Mouse (Mus musculus): Measurements from ENCODE around the gene 1190007I07Rik.

DNA sequence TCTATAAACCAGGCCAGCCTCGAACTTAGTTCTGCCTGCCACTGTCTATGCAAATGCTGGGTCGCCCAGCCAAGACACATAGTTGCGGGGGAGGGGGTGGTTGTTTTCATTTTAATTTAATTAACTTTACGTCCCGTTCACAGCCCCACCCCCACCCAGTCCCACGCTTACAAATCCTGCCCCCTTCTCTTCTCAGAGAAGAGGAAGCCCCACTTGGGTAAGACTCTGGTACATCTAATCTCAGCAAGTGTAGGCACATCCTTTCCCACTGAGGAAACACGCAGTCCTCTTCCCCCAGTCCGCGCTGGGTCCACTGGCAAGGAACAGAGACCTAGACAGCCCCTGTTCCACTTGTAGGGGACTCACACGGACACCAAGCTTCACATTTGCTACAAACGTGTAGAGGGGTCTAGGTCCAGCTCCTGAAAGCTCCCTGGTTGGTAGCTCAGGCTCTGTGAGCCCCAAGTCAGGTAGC is 6.1 kb upstream of the 1190007I07Rik start:
- no peak for TF ChIP-seq ZC3H11A (IDR thresholded peaks at IDR 0.05; ENCODE audit: low read depth, low read length)
- TF ChIP-seq CTCF (conservative IDR thresholded peaks at IDR 0.05 in 1 of 2, IDR thresholded peaks at IDR 0.05 in 1 of 2; ENCODE audit: low read depth in 2 of 2, low read length in 2 of 2): no peak
- TF ChIP-seq JUND (conservative IDR thresholded peaks at IDR 0.05; ENCODE audit: low read depth, low read length): no peak
- TF ChIP-seq MEF2A (IDR thresholded peaks at IDR 0.05; ENCODE audit: borderline replicate concordance, low read depth, low read length): no peak
- no peak; the same call in 1 of the 2 replicates for TF ChIP-seq POLR2A (IDR thresholded peaks at IDR 0.05; ENCODE audit: low read depth, low read length)
- no peak for TF ChIP-seq MAX (IDR thresholded peaks at IDR 0.05; ENCODE audit: low read length)
- TF ChIP-seq ZKSCAN1 (IDR thresholded peaks at IDR 0.05; ENCODE audit: borderline replicate concordance, low read depth, low read length): no peak
- TF ChIP-seq SIN3A (IDR thresholded peaks at IDR 0.05; ENCODE audit: low read length): no peak
- no peak for TF ChIP-seq ZMIZ1 (IDR thresholded peaks at IDR 0.05; ENCODE audit: low read depth, low read length)
- TF ChIP-seq ETS1 (conservative IDR thresholded peaks at IDR 0.05; ENCODE audit: low read depth, low read length): no peak
- TF ChIP-seq CHD1 (IDR thresholded peaks at IDR 0.05; ENCODE audit: low read depth, low read length): no peak
- no peak for TF ChIP-seq TCF12 (IDR thresholded peaks at IDR 0.05; ENCODE audit: low read depth, low read length)

All from CH12.LX (cell line).